Mouse (Mus musculus) spleen, adult 2 months (tissue): ENCODE measurements around the gene L2hgdh.

ENCODE experiments used
- CTCF ChIP-seq: fragments of 200-500 bp; IDR thresholded peaks from 2 replicates; pipeline ENCODE4 v1.5.1; 2011; ENCODE audit warnings: mild to moderate bottlenecking, inconsistent platforms; ENCODE audit not compliant: insufficient read depth, insufficient read length, insufficient replicate concordance; ENCODE audit errors: extremely low read depth
- POLR2A ChIP-seq: fragments of 200-500 bp; IDR thresholded peaks from 2 replicates; pipeline ENCODE4 v1.6.1; 2011; ENCODE audit warnings: low read depth, low read length, inconsistent platforms

GRCm38 (mm10) chr12:69689094-69689493 lies 35.6 kb downstream of the L2hgdh start:
- TF ChIP-seq CTCF (no peak), POLR2A (no peak)
